Mouse (Mus musculus) kidney, adult 2 months (tissue): ENCODE data around the gene Spata21.

Source experiments
- CTCF ChIP-seq: fragments of 200-500 bp; conservative IDR thresholded peaks from 2 replicates; pipeline ENCODE4 v1.5.1; 2011; ENCODE audit warnings: low read depth, mild to moderate bottlenecking, control low read depth, low read length, moderate library complexity, mixed read lengths; ENCODE audit not compliant: insufficient read depth, insufficient read length
- POLR2A ChIP-seq: fragments of 200-500 bp; IDR thresholded peaks from one replicate; pipeline ENCODE4 v1.6.1; 2011; ENCODE audit warnings: low read depth, low read length, control low read depth

DNA sequence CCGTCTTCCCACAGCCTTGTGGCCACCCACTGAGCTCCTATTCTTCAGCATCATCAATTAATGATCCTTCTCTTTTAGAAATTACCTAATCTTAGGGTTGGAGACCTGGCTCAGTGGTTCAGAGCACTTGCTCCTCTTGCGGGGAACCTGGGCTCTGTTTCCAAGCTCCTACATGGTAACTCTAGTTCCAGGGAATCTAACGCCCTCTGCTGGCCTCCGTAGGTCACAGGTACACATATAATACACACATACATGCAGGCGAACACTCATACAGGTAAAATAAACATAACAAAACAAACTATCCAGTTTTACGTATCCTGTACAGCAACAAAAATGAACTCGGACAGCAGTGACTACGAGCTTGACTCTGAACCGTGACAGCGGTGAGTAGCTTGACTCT is 31.2 kb upstream of the Spata21 start:
- TF ChIP-seq CTCF: no peak
- no peak for TF ChIP-seq POLR2A
